Mouse (Mus musculus) olfactory bulb, adult 2 months (tissue): ENCODE data around the gene Slit3.

ENCODE experiments used
- CTCF ChIP-seq: fragments of 200-500 bp; IDR thresholded peaks from 2 replicates; pipeline ENCODE4 v1.5.1; 2012; ENCODE audit warnings: low read depth, mild to moderate bottlenecking, low read length, moderate library complexity; ENCODE audit not compliant: insufficient read depth
- POLR2A ChIP-seq: fragments of 200-500 bp; IDR thresholded peaks from 2 replicates; pipeline ENCODE4 v1.6.1; 2012; ENCODE audit warnings: mild to moderate bottlenecking, low read depth, low read length, moderate library complexity; ENCODE audit not compliant: insufficient read depth

DNA sequence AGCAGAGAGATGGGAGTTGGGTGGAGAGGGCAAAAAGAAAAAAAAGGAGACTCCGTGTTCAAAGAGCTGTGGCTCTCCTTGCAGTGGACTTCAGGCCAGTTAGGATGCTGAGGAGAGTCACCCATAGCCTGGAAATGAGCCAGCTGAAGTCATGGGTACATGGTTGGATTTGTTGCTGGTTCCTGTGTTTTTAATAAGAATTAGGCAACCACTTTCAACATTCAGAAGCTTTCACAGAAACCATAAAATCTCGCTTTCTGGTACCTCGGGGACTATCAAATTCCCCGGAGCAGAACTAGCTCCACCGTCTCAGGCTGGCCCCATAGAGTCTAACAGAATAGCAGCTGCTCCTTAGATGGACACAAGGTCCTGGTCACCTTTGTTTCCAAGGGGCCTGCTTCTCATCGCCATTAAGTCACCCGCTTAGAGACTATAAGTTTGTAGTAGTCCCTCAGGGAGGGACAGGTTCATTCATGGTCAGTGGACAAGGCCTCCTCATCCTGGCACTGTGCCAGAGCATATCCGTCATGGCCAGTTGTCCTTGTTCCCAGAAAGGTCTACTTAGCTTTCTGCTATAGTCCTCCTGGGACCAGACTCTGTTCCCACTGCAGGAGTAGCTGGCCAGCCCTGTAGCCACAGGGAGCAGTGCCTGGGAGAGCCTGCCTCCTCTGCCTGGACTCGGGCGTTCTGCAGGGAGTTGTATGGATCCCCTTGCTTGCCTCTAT is 505.3 kb downstream of the Slit3 start:
- no peak for TF ChIP-seq POLR2A
- no peak for TF ChIP-seq CTCF
